Mouse (Mus musculus) erythroblast, embryonic 14.5 days (primary cell): ENCODE measurements around the gene Ltb4r1. TPM values are rescaled to one million over a fixed set of nuclear protein-coding genes. Genes with fewer than 3 reads are reported as not detected.

Experiments used
- H3K27me3 ChIP-seq: 2 replicates; pipeline ENCODE4 v1.6.1; 2012; ENCODE audit warnings: inconsistent platforms; ENCODE audit not compliant: control insufficient read depth
- H3K36me3 ChIP-seq: 2 replicates; pipeline ENCODE4 v1.6.1; 2012; ENCODE audit warnings: mild to moderate bottlenecking, inconsistent platforms; ENCODE audit not compliant: control insufficient read depth
- H3K4me1 ChIP-seq: 2 replicates; pipeline ENCODE4 v1.6.1; 2012; ENCODE audit warnings: inconsistent platforms; ENCODE audit not compliant: control insufficient read depth
- H3K4me3 ChIP-seq: replicated peaks from 2 replicates; pipeline ENCODE3; 2012; ENCODE audit warnings: moderate library complexity, mild to moderate bottlenecking, inconsistent platforms
- H3K9me3 ChIP-seq: 2 replicates; pipeline ENCODE4 v1.6.1; 2012; ENCODE audit warnings: low read length, inconsistent platforms, mixed read lengths; ENCODE audit not compliant: control insufficient read depth
- GATA1 ChIP-seq: IDR thresholded peaks from 2 replicates; pipeline ENCODE4 v1.6.1; 2012; ENCODE audit warnings: low read length, inconsistent platforms, mixed read lengths
- TAL1 ChIP-seq: IDR thresholded peaks from 3 replicates; pipeline ENCODE4 v1.6.1; 2012; ENCODE audit warnings: low read length, inconsistent platforms, mixed read lengths
- polyA plus RNA-seq: library from polyadenylated mRNA; stranded (reverse); fragments of >175 nt; gene quantifications from 2 replicates; pipeline ENCODE4 v1.2.3, GENCODE M21; 2012

Gene Ltb4r1
- polyA plus RNA-seq, 1 experiment: 0.08 TPM

GRCm38 (mm10) chr14:55793461-55793860, 27.7 kb downstream of the Ltb4r1 start:
- Histone ChIP-seq H3K36me3 (no peaks in the 10 kb centered on the region), H3K4me3 (no peak overlapping the region), H3K9me3 (no peaks in the 10 kb centered on the region), H3K4me1 (peaks cover 14% of the 10 kb centered on the region), H3K27me3 (peaks cover 4% of the 10 kb centered on the region)
- no peak for TF ChIP-seq TAL1
- TF ChIP-seq GATA1: no peak

- Histone ChIP-seq H3K4me1 (peaks cover 10% of the 10 kb centered on the region), H3K27me3 (peaks cover under 1% of the 10 kb centered on the region; the same call in 1 of the 2 replicates), H3K36me3 (no peaks in the 10 kb centered on the region), H3K9me3 (no peaks in the 10 kb centered on the region), H3K4me3 (no peak overlapping the region)
- TF ChIP-seq TAL1: no peak
- no peak for TF ChIP-seq GATA1
These were observed 28.2 kb downstream of the Ltb4r1 start for GRCm38 (mm10) chr14:55793946-55794345.

GRCm38 (mm10) chr14:55795380-55796163, 29.8 kb downstream of the Ltb4r1 start:
- peaks cover 9% of the 10 kb centered on the region for H3K4me1 ChIP-seq
- H3K9me3 ChIP-seq: no peaks in the 10 kb centered on the region
- no peaks in the 10 kb centered on the region for H3K27me3 ChIP-seq
- H3K36me3 ChIP-seq: no peaks in the 10 kb centered on the region
- TF ChIP-seq TAL1 (no peak), GATA1 (no peak; the same call in 1 of the 2 replicates)
- H3K4me3 ChIP-seq: no peak overlapping the region

GRCm38 (mm10) chr14:55814885-55815284, 49.1 kb downstream of the Ltb4r1 start:
- Histone ChIP-seq H3K27me3 (peaks cover 14% of the 10 kb centered on the region), H3K4me3 (peak overlapping the region; percentile 56)

GRCm38 (mm10) chr14:55815310-55815751, 49.6 kb downstream of the Ltb4r1 start:
- H3K4me3 ChIP-seq: peak overlapping the region; percentile 56
- peaks cover 4% of the 10 kb centered on the region for H3K4me1 ChIP-seq

More at GRCm38 (mm10) chr14:55814885-55815284, 49.1 kb downstream of the Ltb4r1 start:
- Histone ChIP-seq H3K9me3 (no peaks in the 10 kb centered on the region), H3K4me1 (peaks cover 4% of the 10 kb centered on the region), H3K36me3 (no peaks in the 10 kb centered on the region)
- TF ChIP-seq GATA1: no peak
- TF ChIP-seq TAL1: no peak

More at GRCm38 (mm10) chr14:55815310-55815751, 49.6 kb downstream of the Ltb4r1 start:
- Histone ChIP-seq H3K27me3 (peaks cover 14% of the 10 kb centered on the region), H3K9me3 (no peaks in the 10 kb centered on the region), H3K36me3 (no peaks in the 10 kb centered on the region)
- TF ChIP-seq TAL1 (no peak), GATA1 (no peak)

Other genes starting within 250 kb of the Ltb4r1 start
- gene Nrl, start 241.0 kb upstream of the Ltb4r1 start, polyA plus RNA-seq: 0.01 TPM in 1 of 2 replicates, not detected in the other
- 6.1 and 9.3 TPM in 2 replicates for gene Pck2, start 225.7 kb upstream of the Ltb4r1 start, polyA plus RNA-seq
- gene Dcaf11, start 206.0 kb upstream of the Ltb4r1 start, polyA plus RNA-seq: 3.5 and 4.3 TPM in 2 replicates
- not detected in 2 replicates for gene A730061H03Rik, start 205.6 kb upstream of the Ltb4r1 start, polyA plus RNA-seq
- not detected in 2 replicates for gene Fitm1, start 190.3 kb upstream of the Ltb4r1 start, polyA plus RNA-seq
- 3.2 and 4.3 TPM in 2 replicates for gene Psme1, start 187.8 kb upstream of the Ltb4r1 start, polyA plus RNA-seq
- gene Emc9, start 180.7 kb upstream of the Ltb4r1 start, polyA plus RNA-seq: 3.5 and 3.8 TPM in 2 replicates
- gene Psme2, start 174.8 kb upstream of the Ltb4r1 start, polyA plus RNA-seq: 4.4 and 7.0 TPM in 2 replicates
- 0.86 and 1.1 TPM in 2 replicates for gene Rnf31, start 174.3 kb upstream of the Ltb4r1 start, polyA plus RNA-seq
- 3.3 and 4.8 TPM in 2 replicates for gene Irf9, start 162.4 kb upstream of the Ltb4r1 start, polyA plus RNA-seq
- gene Rec8, start 147.9 kb upstream of the Ltb4r1 start, polyA plus RNA-seq: 0.14 and 0.15 TPM in 2 replicates
- gene Ipo4, start 130.0 kb upstream of the Ltb4r1 start, polyA plus RNA-seq: 2.2 and 2.9 TPM in 2 replicates
- 0.01 and 0.44 TPM in 2 replicates for gene Gm49378, start 128.1 kb upstream of the Ltb4r1 start, polyA plus RNA-seq
- 1.1 and 1.7 TPM in 2 replicates for gene Tm9sf1, start 122.2 kb upstream of the Ltb4r1 start, polyA plus RNA-seq
- gene Tssk4, start 115.8 kb upstream of the Ltb4r1 start, polyA plus RNA-seq: 0.05 TPM in 1 of 2 replicates, not detected in the other
- gene Mdp1, start 105.5 kb upstream of the Ltb4r1 start, polyA plus RNA-seq: 1.0 and 1.4 TPM in 2 replicates
- 1.9 and 2.5 TPM in 2 replicates for gene Gmpr2, start 94.0 kb upstream of the Ltb4r1 start, polyA plus RNA-seq
- gene Nedd8, start 93.8 kb upstream of the Ltb4r1 start, polyA plus RNA-seq: 6.8 and 9.0 TPM in 2 replicates
- gene Tinf2, start 84.1 kb upstream of the Ltb4r1 start, polyA plus RNA-seq: 3.6 and 4.0 TPM in 2 replicates
- gene Tgm1, start 52.0 kb upstream of the Ltb4r1 start, polyA plus RNA-seq: 0.03 and 0.05 TPM in 2 replicates
- gene Rabggta, start 43.7 kb upstream of the Ltb4r1 start, polyA plus RNA-seq: 0.28 and 0.46 TPM in 2 replicates
- 0.64 TPM in 1 of 2 replicates, not detected in the other for gene Dhrs1, start 20.3 kb upstream of the Ltb4r1 start, polyA plus RNA-seq
- 1.1 and 1.5 TPM in 2 replicates for gene Nop9, start 20.3 kb upstream of the Ltb4r1 start, polyA plus RNA-seq
- gene Cideb, start 7.5 kb upstream of the Ltb4r1 start, polyA plus RNA-seq: 0.08 and 0.22 TPM in 2 replicates
- not detected in 2 replicates for gene Ltb4r2, start 4.5 kb upstream of the Ltb4r1 start, polyA plus RNA-seq
- gene Adcy4, start 18.1 kb downstream of the Ltb4r1 start, polyA plus RNA-seq: 0.02 TPM in 1 of 2 replicates, not detected in the other
- gene Ripk3, start 22.9 kb downstream of the Ltb4r1 start, polyA plus RNA-seq: 0.47 and 0.58 TPM in 2 replicates
- not detected in 2 replicates for gene Nfatc4, start 57.2 kb downstream of the Ltb4r1 start, polyA plus RNA-seq
- gene Nynrin, start 88.0 kb downstream of the Ltb4r1 start, polyA plus RNA-seq: 0.01 and 0.02 TPM in 2 replicates
- 0.01 TPM in 1 of 2 replicates, not detected in the other for gene Cbln3, start 118.4 kb downstream of the Ltb4r1 start, polyA plus RNA-seq
- 1.3 and 1.9 TPM in 2 replicates for gene Khnyn, start 119.0 kb downstream of the Ltb4r1 start, polyA plus RNA-seq
- 0.18 and 0.20 TPM in 2 replicates for gene Sdr39u1, start 134.3 kb downstream of the Ltb4r1 start, polyA plus RNA-seq
- gene Cma1, start 178.7 kb downstream of the Ltb4r1 start, polyA plus RNA-seq: not detected in 2 replicates
- gene Cma2, start 185.0 kb downstream of the Ltb4r1 start, polyA plus RNA-seq: not detected in 2 replicates